Mouse (Mus musculus) megakaryocyte, embryonic 14.5 days (primary cell): ENCODE measurements around the gene Dhcr7.

Experiments used
- FLI1 ChIP-seq: IDR thresholded peaks from 2 replicates; pipeline ENCODE4 v1.6.1; 2012; ENCODE audit warnings: low read length, inconsistent platforms, mixed read lengths
- GATA1 ChIP-seq: IDR thresholded peaks from 3 replicates; pipeline ENCODE4 v1.6.1; 2012; ENCODE audit warnings: mixed read lengths, low read length, inconsistent platforms, borderline replicate concordance

GRCm38 (mm10) chr7:143891146-143891545 lies 68.2 kb downstream of the Dhcr7 start:
- TF ChIP-seq GATA1 (no peak), FLI1 (no peak)
